Mouse (Mus musculus): ENCODE measurements around the gene Lman2. TPM values are rescaled to one million over a fixed set of nuclear protein-coding genes. Genes with fewer than 3 reads are reported as not detected.

The Lman2 gene
- polyA plus RNA-seq, 1 experiment from 2014 or later = 113 TPM

DNA sequence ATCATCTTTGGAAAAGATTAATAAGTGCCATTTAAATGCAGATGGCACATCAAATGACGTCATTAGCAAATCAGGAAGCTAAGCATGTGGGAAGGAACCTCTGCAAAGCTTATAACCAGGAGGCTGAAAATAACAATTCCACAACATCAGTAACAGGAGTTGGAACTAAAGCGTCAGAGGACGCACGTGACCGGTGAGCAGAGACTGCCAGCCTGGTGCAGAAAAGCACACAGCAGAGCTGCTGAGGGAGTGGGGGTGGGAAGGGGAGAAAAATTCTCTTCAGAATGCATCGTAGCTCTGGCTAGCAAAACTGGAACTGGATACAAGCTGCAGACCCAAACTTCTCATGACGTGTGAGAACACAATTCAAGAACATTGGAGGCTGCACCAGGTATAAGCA is 18.3 kb downstream of the Lman2 start:
- ATAC-seq (ENCODE audit: insufficient read depth, low FRiP score) = no peak
- 80% methylated on average over 7 of the region's 7 CpGs for WGBS
- Histone ChIP-seq H3K4me3 (replicated peaks; ENCODE audit: low read length) (no peak overlapping the region), H3K4me1 (ENCODE audit: control insufficient read depth, insufficient read depth, low read length) (no peaks in the 10 kb centered on the region), H3K36me3 (ENCODE audit: control insufficient read depth, insufficient read depth, low read length) (peaks cover 30% of the 10 kb centered on the region), H3K9ac (ENCODE audit: low read length) (no peak overlapping the region), H3K4me2 (ENCODE audit: low read depth, low read length) (no peak overlapping the region), H3K27me3 (ENCODE audit: control insufficient read depth, insufficient read depth, low read length) (no peaks in the 10 kb centered on the region), H3K27ac (ENCODE audit: low read length) (no peak overlapping the region), H3K9me3 (replicated peaks; ENCODE audit: control insufficient read depth, low read length) (no peaks in the 10 kb centered on the region)

GRCm38 (mm10) chr13:55342469-55342868 is 20.1 kb downstream of the Lman2 start:
- Histone ChIP-seq H3K4me1 (ENCODE audit: control insufficient read depth, insufficient read depth, low read length) (no peaks in the 10 kb centered on the region), H3K4me3 (replicated peaks; ENCODE audit: low read length) (no peak overlapping the region), H3K36me3 (ENCODE audit: control insufficient read depth, insufficient read depth, low read length) (peaks cover 16% of the 10 kb centered on the region), H3K9ac (ENCODE audit: low read length) (no peak overlapping the region), H3K27me3 (ENCODE audit: control insufficient read depth, insufficient read depth, low read length) (no peaks in the 10 kb centered on the region), H3K27ac (ENCODE audit: low read length) (no peak overlapping the region), H3K4me2 (ENCODE audit: low read depth, low read length) (no peak overlapping the region), H3K9me3 (replicated peaks; ENCODE audit: control insufficient read depth, low read length) (no peaks in the 10 kb centered on the region)
- ATAC-seq (ENCODE audit: insufficient read depth, low FRiP score) = no peak
- 25% methylated on average over 11 of the region's 11 CpGs for WGBS

DNA sequence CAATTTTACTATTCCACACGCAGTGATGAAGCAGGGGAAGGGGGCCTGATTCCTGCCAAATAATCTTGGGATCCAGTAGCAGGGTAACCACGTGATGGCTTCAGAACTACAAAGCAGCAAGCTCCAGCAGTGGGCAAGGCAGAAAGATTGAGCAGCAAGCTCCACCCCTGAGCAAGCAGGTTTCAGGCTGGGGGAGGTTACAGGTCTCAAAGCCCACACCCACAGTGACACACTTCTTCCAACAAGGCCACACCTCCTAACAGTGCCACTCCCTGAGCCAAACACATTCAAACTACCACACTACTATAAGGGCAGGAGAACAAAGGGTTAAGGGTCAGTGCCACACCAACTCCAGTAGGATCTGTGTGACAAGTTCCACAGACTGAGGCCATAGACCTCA is 23.3 kb downstream of the Lman2 start:
- ATAC-seq (ENCODE audit: insufficient read depth, low FRiP score) = peak; percentile 84
- Histone ChIP-seq H3K4me3 (replicated peaks; ENCODE audit: low read length) (no peak overlapping the region), H3K4me2 (ENCODE audit: low read depth, low read length) (no peak overlapping the region), H3K9ac (ENCODE audit: low read length) (no peak overlapping the region), H3K4me1 (ENCODE audit: control insufficient read depth, insufficient read depth, low read length) (no peaks in the 10 kb centered on the region), H3K27ac (ENCODE audit: low read length) (no peak overlapping the region), H3K9me3 (replicated peaks; ENCODE audit: control insufficient read depth, low read length) (no peaks in the 10 kb centered on the region), H3K27me3 (ENCODE audit: control insufficient read depth, insufficient read depth, low read length) (no peaks in the 10 kb centered on the region), H3K36me3 (ENCODE audit: control insufficient read depth, insufficient read depth, low read length) (no peaks in the 10 kb centered on the region)
- 25% methylated on average over 2 of the region's 2 CpGs for WGBS

- Histone ChIP-seq H3K27ac (ENCODE audit: low read length) (no peak overlapping the region), H3K27me3 (ENCODE audit: control insufficient read depth, insufficient read depth, low read length) (no peaks in the 10 kb centered on the region), H3K4me1 (ENCODE audit: control insufficient read depth, insufficient read depth, low read length) (no peaks in the 10 kb centered on the region), H3K9ac (ENCODE audit: low read length) (no peak overlapping the region), H3K4me3 (replicated peaks; ENCODE audit: low read length) (no peak overlapping the region), H3K4me2 (ENCODE audit: low read depth, low read length) (no peak overlapping the region), H3K9me3 (replicated peaks; ENCODE audit: control insufficient read depth, low read length) (no peaks in the 10 kb centered on the region), H3K36me3 (ENCODE audit: control insufficient read depth, insufficient read depth, low read length) (no peaks in the 10 kb centered on the region)
- 54% methylated on average over 12 of the region's 12 CpGs for WGBS
- no peak for ATAC-seq (ENCODE audit: insufficient read depth, low FRiP score)
Observed at GRCm38 (mm10) chr13:55338131-55339054, 24.2 kb downstream of the Lman2 start.

DNA sequence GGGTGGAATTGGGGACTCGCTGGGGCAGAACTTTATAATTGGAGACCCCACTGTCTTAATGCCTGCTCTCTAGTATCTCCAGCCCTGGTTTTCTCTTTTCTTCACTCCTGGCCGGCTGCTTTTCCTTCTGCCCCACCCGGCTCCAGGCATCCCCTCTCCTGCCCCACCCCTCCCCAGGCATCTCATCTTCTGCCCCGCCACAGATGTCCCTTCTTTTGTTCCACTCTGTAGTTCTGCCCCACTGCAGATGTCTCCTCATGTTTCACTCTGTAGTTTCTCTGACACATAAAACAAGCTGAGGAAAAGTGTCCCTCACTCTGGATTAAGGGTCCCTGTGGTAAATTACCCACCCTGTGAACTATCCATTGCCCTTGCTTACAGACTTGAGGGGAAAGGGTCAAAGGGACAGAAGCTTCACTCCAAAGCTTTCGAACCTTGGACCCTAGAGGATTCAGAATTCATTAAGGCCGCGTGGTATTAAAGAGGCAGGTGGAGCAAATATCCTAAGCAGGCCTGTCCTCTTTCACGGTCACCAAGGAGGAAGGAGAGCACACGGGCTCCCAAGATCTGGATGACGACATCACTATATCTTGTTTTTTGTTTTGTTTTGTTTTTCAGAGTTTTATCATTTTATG is 25.1 kb downstream of the Lman2 start:
- no peak overlapping the region for H3K9ac ChIP-seq (ENCODE audit: low read length)
- no peak for ATAC-seq (ENCODE audit: insufficient read depth, low FRiP score)
- no peak overlapping the region for H3K4me3 ChIP-seq (replicated peaks; ENCODE audit: low read length)
- no peaks in the 10 kb centered on the region for H3K9me3 ChIP-seq (replicated peaks; ENCODE audit: control insufficient read depth, low read length)
- H3K27ac ChIP-seq (ENCODE audit: low read length) = no peak overlapping the region
- H3K4me2 ChIP-seq (ENCODE audit: low read depth, low read length) = no peak overlapping the region
- H3K36me3 ChIP-seq (ENCODE audit: control insufficient read depth, insufficient read depth, low read length) = no peaks in the 10 kb centered on the region
- 65% methylated on average over 10 of the region's 10 CpGs for WGBS
- no peaks in the 10 kb centered on the region for H3K27me3 ChIP-seq (ENCODE audit: control insufficient read depth, insufficient read depth, low read length)
- no peaks in the 10 kb centered on the region for H3K4me1 ChIP-seq (ENCODE audit: control insufficient read depth, insufficient read depth, low read length)

DNA sequence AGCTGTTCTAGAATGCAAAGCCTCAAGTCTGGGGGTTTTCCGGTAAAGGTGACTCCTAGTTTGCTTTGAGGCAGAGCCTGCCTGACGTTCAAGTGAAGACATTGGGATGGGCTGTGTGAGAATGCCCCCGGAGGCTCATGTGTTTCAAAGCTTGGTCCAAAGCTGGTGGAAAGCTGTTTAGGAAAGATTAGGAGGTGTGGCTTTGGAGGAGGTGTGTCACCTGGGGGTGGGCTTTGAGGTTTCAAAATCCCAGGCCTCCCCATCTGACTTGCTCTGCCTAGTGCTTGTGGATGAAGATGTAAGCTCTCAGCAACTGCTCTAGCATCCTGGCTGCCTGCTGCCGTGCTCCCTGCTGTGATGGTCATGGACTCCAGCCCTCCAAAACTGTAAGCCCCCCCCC is 26.9 kb downstream of the Lman2 start:
- Histone ChIP-seq H3K9ac (ENCODE audit: low read length) (no peak overlapping the region), H3K4me2 (ENCODE audit: low read depth, low read length) (no peak overlapping the region), H3K27me3 (ENCODE audit: control insufficient read depth, insufficient read depth, low read length) (no peaks in the 10 kb centered on the region), H3K36me3 (ENCODE audit: control insufficient read depth, insufficient read depth, low read length) (no peaks in the 10 kb centered on the region), H3K4me1 (ENCODE audit: control insufficient read depth, insufficient read depth, low read length) (no peaks in the 10 kb centered on the region), H3K27ac (ENCODE audit: low read length) (no peak overlapping the region), H3K9me3 (replicated peaks; ENCODE audit: control insufficient read depth, low read length) (no peaks in the 10 kb centered on the region), H3K4me3 (replicated peaks; ENCODE audit: low read length) (no peak overlapping the region)
- ATAC-seq (ENCODE audit: insufficient read depth, low FRiP score) = no peak
- WGBS = 83% methylated on average over 4 of the region's 4 CpGs

GRCm38 (mm10) chr13:55332331-55332730 is 30.3 kb downstream of the Lman2 start:
- WGBS = 87% methylated on average over 3 of the region's 3 CpGs
- peaks cover 23% of the 10 kb centered on the region for H3K4me1 ChIP-seq (ENCODE audit: control insufficient read depth, insufficient read depth, low read length)
- H3K9me3 ChIP-seq (replicated peaks; ENCODE audit: control insufficient read depth, low read length) = no peaks in the 10 kb centered on the region
- H3K9ac ChIP-seq (ENCODE audit: low read length) = no peak overlapping the region
- no peaks in the 10 kb centered on the region for H3K36me3 ChIP-seq (ENCODE audit: control insufficient read depth, insufficient read depth, low read length)
- H3K4me3 ChIP-seq (replicated peaks; ENCODE audit: low read length) = no peak overlapping the region
- H3K27me3 ChIP-seq (ENCODE audit: control insufficient read depth, insufficient read depth, low read length) = no peaks in the 10 kb centered on the region
- no peak for ATAC-seq (ENCODE audit: insufficient read depth, low FRiP score)
- no peak overlapping the region for H3K4me2 ChIP-seq (ENCODE audit: low read depth, low read length)
- no peak overlapping the region for H3K27ac ChIP-seq (ENCODE audit: low read length)

DNA sequence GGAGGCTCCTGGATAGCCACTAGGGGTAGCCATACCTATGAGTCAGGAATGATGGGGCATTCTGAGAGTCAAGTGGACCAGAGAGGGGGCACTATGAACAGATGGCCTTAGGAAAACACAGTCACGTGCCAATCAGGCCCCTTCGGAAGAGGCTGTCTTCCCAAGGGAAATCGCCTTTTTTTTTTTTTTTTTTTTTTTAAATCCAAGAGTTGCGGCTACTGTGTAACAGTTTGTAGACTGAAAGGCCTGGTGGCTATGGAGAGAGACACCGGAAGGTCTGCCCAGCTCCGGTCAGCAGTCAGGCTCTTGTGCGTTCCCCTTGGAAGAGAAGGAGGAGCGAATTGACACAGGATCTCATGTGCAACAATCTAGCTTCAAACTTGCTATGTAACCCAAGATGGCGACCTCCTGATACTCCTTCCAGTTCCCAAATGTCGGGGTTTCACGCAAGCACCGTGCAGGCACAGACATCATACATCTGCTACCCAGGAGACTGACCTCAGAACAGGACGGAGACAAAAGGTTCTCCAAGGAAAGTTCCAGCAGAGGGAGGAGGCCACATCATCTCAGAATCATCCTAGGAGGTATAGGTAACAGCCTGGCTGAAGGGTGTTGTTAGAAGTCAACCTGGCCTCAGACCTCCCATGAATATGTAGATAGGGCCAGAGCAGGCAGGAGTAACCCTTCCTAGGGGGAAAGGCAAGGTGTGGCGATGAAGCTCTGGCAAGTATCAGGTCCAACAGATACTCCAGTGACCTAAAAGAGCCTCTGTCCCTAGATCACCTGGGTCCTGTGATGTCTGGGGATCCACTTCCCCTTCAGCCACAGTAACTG is 31.8 kb downstream of the Lman2 start:
- peak overlapping the region; percentile 86 for H3K27ac ChIP-seq (ENCODE audit: low read length)

More for the DNA sequence above, 31.8 kb downstream of the Lman2 start:
- WGBS = 41% methylated on average over 14 of the region's 14 CpGs
- Histone ChIP-seq H3K4me2 (ENCODE audit: low read depth, low read length) (peak overlapping the region; percentile 55), H3K9me3 (replicated peaks; ENCODE audit: control insufficient read depth, low read length) (no peaks in the 10 kb centered on the region), H3K36me3 (ENCODE audit: control insufficient read depth, insufficient read depth, low read length) (peaks cover 5% of the 10 kb centered on the region; the same call in 1 of the 2 replicates), H3K9ac (ENCODE audit: low read length) (peak overlapping the region; percentile 78), H3K4me1 (ENCODE audit: control insufficient read depth, insufficient read depth, low read length) (peaks cover 31% of the 10 kb centered on the region), H3K27me3 (ENCODE audit: control insufficient read depth, insufficient read depth, low read length) (no peaks in the 10 kb centered on the region), H3K4me3 (replicated peaks; ENCODE audit: low read length) (peak overlapping the region; percentile 75)
- ATAC-seq (ENCODE audit: insufficient read depth, low FRiP score) = no peak
